Mouse (Mus musculus): ENCODE measurements around the gene D230025D16Rik.

DNA sequence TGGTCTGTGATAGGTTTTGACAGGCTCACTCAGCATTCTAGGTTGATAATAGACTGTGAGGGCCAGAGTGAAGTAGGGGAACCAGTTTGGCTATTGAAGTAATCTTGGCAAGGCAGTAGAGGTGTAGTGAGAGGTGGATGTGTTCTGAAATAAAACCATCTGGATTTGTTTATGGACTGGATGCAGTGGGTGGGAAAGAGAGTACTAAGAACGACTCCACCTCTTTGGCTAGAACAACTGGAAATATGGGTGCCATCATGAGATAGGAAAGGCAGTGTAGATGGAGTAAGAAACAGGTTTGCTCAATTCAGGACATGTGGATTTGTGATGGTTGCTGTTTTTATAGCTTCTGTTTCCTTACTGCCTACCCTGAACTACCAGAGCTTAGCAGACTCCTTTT lies 42.7 kb upstream of the D230025D16Rik start:
- TF ChIP-seq CTCF (IDR thresholded peaks at IDR 0.05; ENCODE audit: control insufficient read depth, insufficient read depth, low read length) = no peak
- no peak for TF ChIP-seq POLR2A (IDR thresholded peaks at IDR 0.05; ENCODE audit: borderline replicate concordance, control insufficient read depth, low read depth, low read length)

Measured in bone marrow, adult 2 months (tissue).